In genomic region chr17:62253448-62253847, GRCm38 (mm10) we compare ENCODE assay signal across 27 mouse cellular contexts.
"Had no signal": no experiment of that assay in that cellular context is flagged by ENCODE, and none has a peak within 500 bp of the region (broad histone marks: within the 10 kb centered on the region; RNA-seq: fewer than 3 reads in every experiment).

No protein-coding gene starts in this region.

- DNase-seq: gastrocnemius, adult 2 months; gastrocnemius, postnatal 10 days; gastrocnemius, postnatal 25 days; kidney, adult 18-20 months; kidney, adult 8-10 months; kidney, postnatal 10 days; kidney, postnatal 25 days; kidney, postnatal 4 days; liver; liver, embryonic 13.5 days; liver, postnatal 0 days; lung, adult 2 months had no signal

- H3K4me1 ChIP-seq: heart, embryonic 15.5 days; hindbrain, embryonic 10.5 days; hindbrain, embryonic 12.5 days; intestine, embryonic 15.5 days; limb, embryonic 10.5 days; limb, embryonic 12.5 days; liver, embryonic 13.5 days; liver, embryonic 15.5 days had no signal

- H3K4me2 ChIP-seq: heart, embryonic 15.5 days; hindbrain, embryonic 12.5 days; hindbrain, embryonic 14.5 days; intestine, embryonic 15.5 days; limb, embryonic 12.5 days; liver, embryonic 11.5 days; liver, embryonic 13.5 days; liver, embryonic 15.5 days had no signal

- H3K9ac ChIP-seq: heart, embryonic 15.5 days; hindbrain, embryonic 12.5 days; hindbrain, embryonic 14.5 days; intestine, embryonic 15.5 days; limb, embryonic 12.5 days; liver, embryonic 13.5 days; liver, embryonic 15.5 days; liver, postnatal 0 days had no signal

- H3K27ac ChIP-seq: gastrocnemius, adult 2 months; heart, embryonic 15.5 days; hindbrain, embryonic 10.5 days; hindbrain, embryonic 12.5 days; hindbrain, embryonic 14.5 days; intestine, embryonic 15.5 days; layer of hippocampus, adult 2 months; left cerebral cortex, adult 2 months; limb, embryonic 10.5 days; limb, embryonic 12.5 days; liver, embryonic 13.5 days; liver, embryonic 15.5 days had no signal

- H3K4me3 ChIP-seq: gastrocnemius, adult 2 months; heart, embryonic 15.5 days; hindbrain, embryonic 10.5 days; hindbrain, embryonic 12.5 days; intestine, embryonic 15.5 days; layer of hippocampus, adult 2 months; left cerebral cortex, adult 2 months; limb, embryonic 10.5 days; limb, embryonic 12.5 days; liver, embryonic 13.5 days; liver, embryonic 15.5 days had no signal

- H3K27me3 ChIP-seq: heart, embryonic 15.5 days; hindbrain, embryonic 12.5 days; intestine, embryonic 15.5 days; limb, embryonic 12.5 days; liver, embryonic 13.5 days; liver, embryonic 15.5 days had no signal

- H3K36me3 ChIP-seq: heart, embryonic 15.5 days; hindbrain, embryonic 10.5 days; hindbrain, embryonic 12.5 days; intestine, embryonic 15.5 days; limb, embryonic 10.5 days; limb, embryonic 12.5 days; liver, embryonic 13.5 days; liver, embryonic 15.5 days had no signal

- H3K9me3 ChIP-seq: heart, embryonic 15.5 days; hindbrain, embryonic 10.5 days; hindbrain, embryonic 12.5 days; intestine, embryonic 15.5 days; limb, embryonic 10.5 days; limb, embryonic 12.5 days; liver, embryonic 13.5 days; liver, embryonic 15.5 days had no signal

- ATAC-seq: forebrain, embryonic 16.5 days; hindbrain, embryonic 16.5 days; inflammation-experienced regulatory T-cells, adult 6 months; intestine, embryonic 15.5 days; intestine, postnatal 0 days; liver, postnatal 0 days had no signal
